Mouse (Mus musculus) retina, embryonic 14.5 days (tissue): ENCODE data around the gene Gm17651.
A peak's percentile ranks its signal among the peaks of the same experiment; 100 is the strongest.

Experiments used
- DNase-seq: peaks from one replicate; pipeline ENCODE4 v3.0.0-alpha.2; 2015; ENCODE audit warnings: low spot score

Gm17651 gene

GRCm38 (mm10) chr3:97680631-97681320 is 6.3 kb upstream of the Gm17651 start:
- DNase-seq, result peak; percentile 78

GRCm38 (mm10) chr3:97678416-97678815 is 3.9 kb upstream of the Gm17651 start:
- no peak for DNase-seq

GRCm38 (mm10) chr3:97676126-97676525 is 1.6 kb upstream of the Gm17651 start:
- DNase-seq, result no peak

- no peak for DNase-seq
These were observed 7.3 kb downstream of the Gm17651 start for GRCm38 (mm10) chr3:97667093-97667675.

GRCm38 (mm10) chr3:97666154-97666553 is 8.3 kb downstream of the Gm17651 start:
- no peak for DNase-seq

- DNase-seq, result no peak
These were observed 9.0 kb downstream of the Gm17651 start for GRCm38 (mm10) chr3:97665525-97665924.

GRCm38 (mm10) chr3:97661206-97661605 is 13.3 kb downstream of the Gm17651 start:
- DNase-seq, result no peak

GRCm38 (mm10) chr3:97659746-97660145 is 14.7 kb downstream of the Gm17651 start:
- no peak for DNase-seq

GRCm38 (mm10) chr3:97658426-97659193 is 15.9 kb downstream of the Gm17651 start:
- no peak for DNase-seq

- peak; percentile 99 for DNase-seq
These were observed 16.7 kb downstream of the Gm17651 start, which contains the start of gene Prkab2 for GRCm38 (mm10) chr3:97657655-97658411. Gene Prkab2 (plus strand): TSS chr3:97658193.

GRCm38 (mm10) chr3:97654901-97655300 is 19.6 kb downstream of the Gm17651 start:
- DNase-seq, result peak; percentile 17

GRCm38 (mm10) chr3:97653781-97654180 is 20.7 kb downstream of the Gm17651 start:
- no peak for DNase-seq

GRCm38 (mm10) chr3:97651604-97652003 is 22.9 kb downstream of the Gm17651 start:
- DNase-seq, result no peak

- no peak for DNase-seq
These were observed 25.0 kb downstream of the Gm17651 start for GRCm38 (mm10) chr3:97649469-97649868.

GRCm38 (mm10) chr3:97649022-97649421 is 25.5 kb downstream of the Gm17651 start:
- no peak for DNase-seq

- DNase-seq, result no peak
These were observed 26.0 kb downstream of the Gm17651 start for GRCm38 (mm10) chr3:97648518-97648917.

- no peak for DNase-seq
These were observed 32.5 kb downstream of the Gm17651 start for GRCm38 (mm10) chr3:97642001-97642400.

GRCm38 (mm10) chr3:97641396-97641795 is 33.1 kb downstream of the Gm17651 start:
- DNase-seq, result no peak

- no peak for DNase-seq
These were observed 40.2 kb downstream of the Gm17651 start for GRCm38 (mm10) chr3:97634288-97634761.

GRCm38 (mm10) chr3:97633456-97633855 is 41.0 kb downstream of the Gm17651 start:
- DNase-seq, result no peak

GRCm38 (mm10) chr3:97631258-97631860 is 43.1 kb downstream of the Gm17651 start:
- no peak for DNase-seq

GRCm38 (mm10) chr3:97630746-97631145 is 43.7 kb downstream of the Gm17651 start:
- no peak for DNase-seq
